Mouse (Mus musculus) small intestine, adult 2 months (tissue): ENCODE measurements around the gene Fadd. TPM values are rescaled to one million over a fixed set of nuclear protein-coding genes. Genes with fewer than 3 reads are reported as not detected.

Source experiments
- H3K27ac ChIP-seq: fragments of 200-500 bp; 2 replicates; pipeline ENCODE4 v1.5.1; 2012; ENCODE audit warnings: low read depth, low read length, control low read depth, inconsistent platforms; ENCODE audit not compliant: insufficient read depth
- H3K27me3 ChIP-seq: fragments of 200-500 bp; 2 replicates; pipeline ENCODE4 v1.6.1; 2012; ENCODE audit warnings: mild to moderate bottlenecking, moderate library complexity, low read length, inconsistent platforms; ENCODE audit not compliant: control insufficient read depth, insufficient read depth
- H3K36me3 ChIP-seq: fragments of 200-500 bp; 2 replicates; pipeline ENCODE4 v1.6.1; 2012; ENCODE audit warnings: mild to moderate bottlenecking, low read length, control low read depth, inconsistent platforms; ENCODE audit not compliant: control insufficient read depth, insufficient read depth
- H3K4me1 ChIP-seq: fragments of 200-500 bp; 2 replicates; pipeline ENCODE4 v1.6.1; 2012; ENCODE audit warnings: low read length, inconsistent platforms, mixed read lengths; ENCODE audit not compliant: control insufficient read depth, insufficient read depth, insufficient read length
- H3K4me3 ChIP-seq: fragments of 200-500 bp; 2 replicates; pipeline ENCODE4 v1.5.1; 2012; ENCODE audit warnings: low read depth, mild to moderate bottlenecking, control low read depth, inconsistent platforms, low read length, moderate library complexity
- CTCF ChIP-seq: fragments of 200-500 bp; IDR thresholded peaks from 2 replicates; pipeline ENCODE4 v1.5.1; 2012; ENCODE audit warnings: low read depth, mild to moderate bottlenecking, control low read depth, inconsistent platforms, low read length, moderate library complexity, mixed read lengths; ENCODE audit not compliant: insufficient replicate concordance, insufficient read length; ENCODE audit errors: extremely low read depth
- POLR2A ChIP-seq: fragments of 200-500 bp; IDR thresholded peaks from 2 replicates; pipeline ENCODE4 v1.6.1; 2012; ENCODE audit warnings: low read depth, mild to moderate bottlenecking, control low read depth, inconsistent platforms, low read length, moderate library complexity
- WGBS: fragments of 180-500 bp; shearing (Covaris S2); methylation state at CpG from one replicate; pipeline ENCODE4 v1.1.7; 2018; 5-methylcytosine and 5-hydroxymethylcytosine counted together
- polyA plus RNA-seq: library from polyadenylated mRNA; depleted of rRNA; stranded (reverse); fragments of >200 nt; gene quantifications from 2 replicates; pipeline ENCODE4 v1.2.3, GENCODE M21; 2012

Fadd gene
- polyA plus RNA-seq, 1 experiment, result 16.7 TPM

- Histone ChIP-seq H3K4me1 (peaks cover 17% of the 10 kb centered on the region), H3K4me3 (peak overlapping the region; percentile 73), H3K27me3 (no peaks in the 10 kb centered on the region), H3K36me3 (peaks cover 9% of the 10 kb centered on the region), H3K27ac (peak overlapping the region; percentile 96)
- no peak; the same call in 1 of the 2 replicates for TF ChIP-seq POLR2A
- TF ChIP-seq CTCF, result peak; percentile 76; the same call in 1 of the 2 replicates
- under 1% methylated on average over 42 of the region's 43 CpGs for WGBS
These were observed 542 bp downstream of the Fadd start for GRCm38 (mm10) chr7:144581559-144582283.

DNA sequence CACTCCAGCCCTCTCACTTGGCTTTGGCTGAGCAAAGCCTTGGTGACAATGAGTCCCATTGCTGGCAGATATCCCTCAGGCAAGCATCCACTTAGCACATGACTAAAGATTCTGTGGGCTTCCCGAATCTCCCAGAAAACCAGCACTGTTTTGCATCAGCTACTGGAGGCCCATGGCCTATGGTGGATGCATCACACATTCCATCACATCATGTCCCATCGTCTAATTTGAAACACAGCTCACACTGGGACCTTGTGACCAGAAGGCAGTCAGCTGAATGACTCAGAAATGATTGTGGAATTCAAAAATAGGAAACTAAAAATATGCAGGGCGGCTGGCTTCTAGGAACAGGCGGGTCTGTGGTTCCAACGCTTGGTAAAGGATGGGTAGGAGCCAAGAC lies 4.4 kb downstream of the Fadd start:
- H3K27me3 ChIP-seq, result no peaks in the 10 kb centered on the region
- peaks cover 9% of the 10 kb centered on the region for H3K36me3 ChIP-seq
- H3K4me3 ChIP-seq, result no peak overlapping the region
- 85% methylated on average over 5 of the region's 5 CpGs for WGBS
- H3K27ac ChIP-seq, result no peak overlapping the region
- peaks cover 17% of the 10 kb centered on the region for H3K4me1 ChIP-seq
- TF ChIP-seq POLR2A, result no peak
- TF ChIP-seq CTCF, result no peak

- no peak overlapping the region for H3K27ac ChIP-seq
- H3K27me3 ChIP-seq, result no peaks in the 10 kb centered on the region
- no peak for TF ChIP-seq POLR2A
- no peak for TF ChIP-seq CTCF
- WGBS, result 49% methylated on average over 5 of the region's 5 CpGs
- no peak overlapping the region for H3K4me3 ChIP-seq
- no peaks in the 10 kb centered on the region for H3K4me1 ChIP-seq
- no peaks in the 10 kb centered on the region for H3K36me3 ChIP-seq
These were observed 10.0 kb downstream of the Fadd start for GRCm38 (mm10) chr7:144572234-144572633.

DNA sequence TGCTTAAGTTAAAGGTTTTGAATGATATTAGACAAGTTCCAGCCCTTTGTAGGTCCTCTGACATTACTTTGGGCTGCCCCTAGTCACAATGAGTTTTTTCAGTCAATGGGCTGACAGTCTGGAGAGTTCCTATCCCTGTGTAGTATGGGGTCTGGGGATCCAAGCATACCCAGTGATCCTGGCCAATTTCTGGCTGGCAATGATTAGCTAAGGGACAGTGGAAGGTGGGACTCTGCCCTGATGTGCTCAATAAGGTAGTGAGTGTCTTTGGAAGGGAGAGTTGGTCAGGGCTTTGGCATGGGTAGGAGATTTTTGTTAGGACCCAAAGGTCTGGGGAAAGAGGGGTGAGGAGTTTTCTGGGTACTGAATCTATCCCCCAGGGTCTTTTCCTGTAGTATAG lies 10.7 kb downstream of the Fadd start:
- Histone ChIP-seq H3K4me1 (peaks cover 5% of the 10 kb centered on the region; the same call in 1 of the 2 replicates), H3K27ac (no peak overlapping the region), H3K4me3 (no peak overlapping the region), H3K27me3 (no peaks in the 10 kb centered on the region), H3K36me3 (no peaks in the 10 kb centered on the region)
- TF ChIP-seq POLR2A (no peak), CTCF (no peak)

DNA sequence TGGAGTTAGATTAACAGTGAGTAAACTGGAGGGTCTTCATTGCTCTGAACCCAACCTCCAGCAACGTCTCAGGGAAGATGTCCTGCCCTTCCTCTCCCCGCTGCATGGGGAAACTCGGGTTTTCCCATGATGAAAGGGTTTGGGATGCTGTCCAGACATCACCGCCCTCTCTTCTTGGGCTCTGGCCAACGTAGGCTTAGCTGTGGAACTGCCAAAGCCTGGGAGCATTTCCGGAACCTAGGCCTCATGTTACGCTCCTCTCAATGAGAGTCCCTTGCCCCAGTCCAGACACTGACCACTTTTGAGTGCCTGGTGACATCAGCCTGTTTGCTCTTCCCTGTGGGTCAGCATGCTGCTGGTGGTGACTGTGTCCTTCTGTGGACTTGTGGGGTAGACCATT lies 12.8 kb downstream of the Fadd start:
- WGBS, result 59% methylated on average over 7 of the region's 7 CpGs
- Histone ChIP-seq H3K4me1 (peaks cover 5% of the 10 kb centered on the region; the same call in 1 of the 2 replicates), H3K27me3 (no peaks in the 10 kb centered on the region), H3K4me3 (no peak overlapping the region), H3K36me3 (no peaks in the 10 kb centered on the region), H3K27ac (no peak overlapping the region)
- TF ChIP-seq POLR2A (no peak), CTCF (no peak)

DNA sequence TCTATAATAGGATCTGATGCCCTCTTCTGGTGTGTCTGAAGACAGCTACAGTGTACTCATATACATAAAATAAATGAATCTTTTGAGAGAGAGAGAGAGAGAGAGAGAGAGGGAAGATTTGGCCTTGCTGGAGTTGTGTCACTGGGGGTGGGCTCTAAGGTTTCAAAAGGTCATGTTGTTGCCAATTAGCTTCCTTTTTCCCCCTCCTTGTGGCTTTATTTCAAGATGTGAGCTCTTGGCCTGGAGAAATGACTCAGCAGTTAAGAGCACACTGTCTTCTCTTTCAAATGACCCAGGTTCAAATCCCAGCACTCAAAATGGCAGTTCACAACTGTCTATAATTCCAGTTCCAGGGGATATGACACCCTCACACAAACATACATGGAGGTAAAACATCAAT lies 14.2 kb downstream of the Fadd start:
- no peak overlapping the region for H3K4me3 ChIP-seq
- TF ChIP-seq POLR2A (no peak), CTCF (no peak)
- no peaks in the 10 kb centered on the region for H3K27me3 ChIP-seq
- H3K36me3 ChIP-seq, result no peaks in the 10 kb centered on the region
- H3K4me1 ChIP-seq, result peaks cover 5% of the 10 kb centered on the region; the same call in 1 of the 2 replicates
- H3K27ac ChIP-seq, result no peak overlapping the region

- TF ChIP-seq POLR2A (no peak), CTCF (no peak)
- Histone ChIP-seq H3K27me3 (no peaks in the 10 kb centered on the region), H3K27ac (no peak overlapping the region), H3K4me3 (no peak overlapping the region), H3K36me3 (no peaks in the 10 kb centered on the region), H3K4me1 (peaks cover 5% of the 10 kb centered on the region; the same call in 1 of the 2 replicates)
- 60% methylated on average over 3 of the region's 3 CpGs for WGBS
These were observed 15.2 kb downstream of the Fadd start for GRCm38 (mm10) chr7:144566921-144567682.
